Mouse (Mus musculus): ENCODE results near the gene Gm28051. TPM values are rescaled to one million over a fixed set of nuclear protein-coding genes. Genes with fewer than 3 reads are reported as not detected.

Gm28051 gene
- polyA plus RNA-seq, 1 experiment from 2014 or later = not detected

GRCm38 (mm10) chr12:102757055-102757688 lies 393 bp downstream of the Gm28051 start:
- Histone ChIP-seq H3K27me3 (ENCODE audit: control insufficient read depth, insufficient read depth, low read length) (no peaks in the 10 kb centered on the region), H3K4me3 (ENCODE audit: low read depth, low read length) (peak overlapping the region; percentile 77), H3K27ac (replicated peaks; ENCODE audit: low read depth, low read length) (peak overlapping the region; percentile 75; the same call in 1 of the 2 replicates), H3K9me3 (replicated peaks; ENCODE audit: control insufficient read depth, low read length) (no peaks in the 10 kb centered on the region), H3K36me3 (replicated peaks; ENCODE audit: control insufficient read depth, insufficient read depth, low read depth, low read length) (no peaks in the 10 kb centered on the region), H3K9ac (replicated peaks; ENCODE audit: low read length) (peak overlapping the region; percentile 73), H3K4me1 (ENCODE audit: control insufficient read depth, insufficient read depth, low read length) (peaks cover 5% of the 10 kb centered on the region; the same call in 1 of the 2 replicates), H3K4me2 (ENCODE audit: low read depth, low read length) (peak overlapping the region; percentile 64)
- 1% methylated on average over 46 of the region's 46 CpGs for WGBS
- no peak for ATAC-seq (replicated peaks; ENCODE audit: insufficient number of reproducible peaks, low FRiP score, low TSS enrichment, low read depth)
- no peak for DNase-seq (ENCODE audit: low spot score)

- Histone ChIP-seq H3K4me1 (ENCODE audit: control insufficient read depth, insufficient read depth, low read length) (peaks cover 5% of the 10 kb centered on the region; the same call in 1 of the 2 replicates), H3K36me3 (replicated peaks; ENCODE audit: control insufficient read depth, insufficient read depth, low read depth, low read length) (no peaks in the 10 kb centered on the region), H3K9me3 (replicated peaks; ENCODE audit: control insufficient read depth, low read length) (no peaks in the 10 kb centered on the region), H3K27ac (replicated peaks; ENCODE audit: low read depth, low read length) (no peak overlapping the region), H3K4me3 (ENCODE audit: low read depth, low read length) (peak overlapping the region; percentile 77), H3K4me2 (ENCODE audit: low read depth, low read length) (peak overlapping the region; percentile 64), H3K27me3 (ENCODE audit: control insufficient read depth, insufficient read depth, low read length) (no peaks in the 10 kb centered on the region), H3K9ac (replicated peaks; ENCODE audit: low read length) (no peak overlapping the region)
- 87% methylated on average over 7 of the region's 7 CpGs for WGBS
- peak; percentile 15 for DNase-seq (ENCODE audit: low spot score)
- ATAC-seq (replicated peaks; ENCODE audit: insufficient number of reproducible peaks, low FRiP score, low TSS enrichment, low read depth) = no peak
Observed at GRCm38 (mm10) chr12:102756304-102756703, 1.3 kb downstream of the Gm28051 start.

GRCm38 (mm10) chr12:102748256-102748655 lies 9.3 kb downstream of the Gm28051 start:
- ATAC-seq (replicated peaks; ENCODE audit: insufficient number of reproducible peaks, low FRiP score, low TSS enrichment, low read depth) = no peak

GRCm38 (mm10) chr12:102744839-102745238 lies 12.7 kb downstream of the Gm28051 start:
- ATAC-seq (replicated peaks; ENCODE audit: insufficient number of reproducible peaks, low FRiP score, low TSS enrichment, low read depth) (no peak), DNase-seq (ENCODE audit: low spot score) (no peak)
- WGBS = 59% methylated on average over 6 of the region's 6 CpGs
- no peak overlapping the region for H3K9ac ChIP-seq (replicated peaks; ENCODE audit: low read length)
- H3K9me3 ChIP-seq (replicated peaks; ENCODE audit: control insufficient read depth, low read length) = no peaks in the 10 kb centered on the region
- no peak overlapping the region for H3K4me3 ChIP-seq (ENCODE audit: low read depth, low read length)
- H3K27ac ChIP-seq (replicated peaks; ENCODE audit: low read depth, low read length) = no peak overlapping the region
- H3K27me3 ChIP-seq (ENCODE audit: control insufficient read depth, insufficient read depth, low read length) = no peaks in the 10 kb centered on the region
- H3K4me2 ChIP-seq (ENCODE audit: low read depth, low read length) = no peak overlapping the region
- peaks cover 3% of the 10 kb centered on the region; the same call in 1 of the 2 replicates for H3K4me1 ChIP-seq (ENCODE audit: control insufficient read depth, insufficient read depth, low read length)
- peaks cover 2% of the 10 kb centered on the region; the same call in 1 of the 2 replicates for H3K36me3 ChIP-seq (replicated peaks; ENCODE audit: control insufficient read depth, insufficient read depth, low read depth, low read length)

More at GRCm38 (mm10) chr12:102748256-102748655, 9.3 kb downstream of the Gm28051 start:
- no peak overlapping the region for H3K27ac ChIP-seq (replicated peaks; ENCODE audit: low read depth, low read length)
- no peaks in the 10 kb centered on the region for H3K9me3 ChIP-seq (replicated peaks; ENCODE audit: control insufficient read depth, low read length)
- no peaks in the 10 kb centered on the region for H3K27me3 ChIP-seq (ENCODE audit: control insufficient read depth, insufficient read depth, low read length)
- H3K4me1 ChIP-seq (ENCODE audit: control insufficient read depth, insufficient read depth, low read length) = no peaks in the 10 kb centered on the region
- peaks cover 2% of the 10 kb centered on the region; the same call in 1 of the 2 replicates for H3K36me3 ChIP-seq (replicated peaks; ENCODE audit: control insufficient read depth, insufficient read depth, low read depth, low read length)
- DNase-seq (ENCODE audit: low spot score) = no peak
- H3K4me3 ChIP-seq (ENCODE audit: low read depth, low read length) = no peak overlapping the region
- WGBS = 93% methylated on average over 3 of the region's 3 CpGs
- H3K4me2 ChIP-seq (ENCODE audit: low read depth, low read length) = no peak overlapping the region
- H3K9ac ChIP-seq (replicated peaks; ENCODE audit: low read length) = no peak overlapping the region

GRCm38 (mm10) chr12:102743589-102744574 lies 13.7 kb downstream of the Gm28051 start, which contains the start of the genes Moap1 and Tmem251:
TSS of gene Moap1 (minus strand) at chr12:102743661.
TSS of gene Tmem251 (plus strand) at chr12:102743762.
- Histone ChIP-seq H3K27ac (replicated peaks; ENCODE audit: low read depth, low read length) (peak within 1 kb of the TSS; percentile 65; the same call in 1 of the 2 replicates), H3K9me3 (replicated peaks; ENCODE audit: control insufficient read depth, low read length) (no peaks in the 10 kb centered on the region), H3K36me3 (replicated peaks; ENCODE audit: control insufficient read depth, insufficient read depth, low read depth, low read length) (peaks cover 2% of the 10 kb centered on the region; the same call in 1 of the 2 replicates), H3K4me1 (ENCODE audit: control insufficient read depth, insufficient read depth, low read length) (peaks cover 3% of the 10 kb centered on the region; the same call in 1 of the 2 replicates), H3K4me2 (ENCODE audit: low read depth, low read length) (peak within 1 kb of the TSS; percentile 75), H3K27me3 (ENCODE audit: control insufficient read depth, insufficient read depth, low read length) (no peaks in the 10 kb centered on the region), H3K9ac (replicated peaks; ENCODE audit: low read length) (peak within 1 kb of the TSS; percentile 82), H3K4me3 (ENCODE audit: low read depth, low read length) (peak within 1 kb of the TSS; percentile 78)
- ATAC-seq (replicated peaks; ENCODE audit: insufficient number of reproducible peaks, low FRiP score, low TSS enrichment, low read depth) (peak; percentile 94), DNase-seq (ENCODE audit: low spot score) (peak; percentile 93)
- 1% methylated on average over 61 of the region's 63 CpGs for WGBS

- Histone ChIP-seq H3K4me1 (ENCODE audit: control insufficient read depth, insufficient read depth, low read length) (peaks cover 3% of the 10 kb centered on the region; the same call in 1 of the 2 replicates), H3K9ac (replicated peaks; ENCODE audit: low read length) (peak overlapping the region; percentile 82), H3K27me3 (ENCODE audit: control insufficient read depth, insufficient read depth, low read length) (no peaks in the 10 kb centered on the region), H3K9me3 (replicated peaks; ENCODE audit: control insufficient read depth, low read length) (no peaks in the 10 kb centered on the region), H3K4me2 (ENCODE audit: low read depth, low read length) (peak overlapping the region; percentile 75), H3K4me3 (ENCODE audit: low read depth, low read length) (peak overlapping the region; percentile 78), H3K36me3 (replicated peaks; ENCODE audit: control insufficient read depth, insufficient read depth, low read depth, low read length) (peaks cover under 1% of the 10 kb centered on the region; the same call in 1 of the 2 replicates), H3K27ac (replicated peaks; ENCODE audit: low read depth, low read length) (0 out of 2 replicates have a peak overlapping the region, but pooled peaks have one; percentile 52)
- peak; percentile 37 for ATAC-seq (replicated peaks; ENCODE audit: insufficient number of reproducible peaks, low FRiP score, low TSS enrichment, low read depth)
- DNase-seq (ENCODE audit: low spot score) = no peak
- WGBS = under 1% methylated on average over 33 of the region's 33 CpGs
Observed at GRCm38 (mm10) chr12:102743036-102743588, 14.5 kb downstream of the Gm28051 start.

GRCm38 (mm10) chr12:102742056-102742455 lies 15.5 kb downstream of the Gm28051 start:
- peaks cover 3% of the 10 kb centered on the region; the same call in 1 of the 2 replicates for H3K4me1 ChIP-seq (ENCODE audit: control insufficient read depth, insufficient read depth, low read length)
- ATAC-seq (replicated peaks; ENCODE audit: insufficient number of reproducible peaks, low FRiP score, low TSS enrichment, low read depth) (no peak), DNase-seq (ENCODE audit: low spot score) (no peak)
- no peak overlapping the region for H3K27ac ChIP-seq (replicated peaks; ENCODE audit: low read depth, low read length)
- H3K4me2 ChIP-seq (ENCODE audit: low read depth, low read length) = no peak overlapping the region
- H3K9ac ChIP-seq (replicated peaks; ENCODE audit: low read length) = no peak overlapping the region
- H3K27me3 ChIP-seq (ENCODE audit: control insufficient read depth, insufficient read depth, low read length) = no peaks in the 10 kb centered on the region
- no peaks in the 10 kb centered on the region for H3K9me3 ChIP-seq (replicated peaks; ENCODE audit: control insufficient read depth, low read length)
- no peak overlapping the region for H3K4me3 ChIP-seq (ENCODE audit: low read depth, low read length)
- 85% methylated on average over 7 of the region's 7 CpGs for WGBS
- H3K36me3 ChIP-seq (replicated peaks; ENCODE audit: control insufficient read depth, insufficient read depth, low read depth, low read length) = no peaks in the 10 kb centered on the region

All from embryonic facial prominence, embryonic 11.5 days (tissue).